ENCODE assay signal across 16 mouse cellular contexts in the genomic region with DNA sequence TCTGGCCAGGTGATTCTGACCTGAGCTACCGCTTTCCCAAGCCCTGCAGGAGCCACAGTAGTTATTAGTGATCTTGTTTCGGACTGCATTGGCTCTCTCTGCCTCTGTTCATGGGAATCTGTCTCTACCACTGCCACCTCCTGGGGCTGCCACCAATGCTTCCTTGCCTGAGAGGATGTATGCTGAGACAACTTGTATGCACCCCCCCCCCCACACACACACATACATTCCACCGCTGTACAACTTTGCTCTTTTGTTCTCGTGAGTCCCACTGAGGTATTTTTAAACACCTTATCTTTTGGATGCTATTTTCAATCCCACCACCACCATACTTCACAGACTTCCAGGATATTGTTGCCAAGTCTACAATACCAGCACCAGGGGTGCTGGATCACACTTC.
"Had no signal": no experiment of that assay in that cellular context is flagged by ENCODE, and none has a peak within 500 bp of the region (broad histone marks: within the 10 kb centered on the region; RNA-seq: fewer than 3 reads in every experiment).

No protein-coding gene starts in this region.

- H3K9me3 ChIP-seq: lung, embryonic 15.5 days; megakaryocyte, embryonic 14.5 days; midbrain, embryonic 13.5 days; midbrain, embryonic 15.5 days; neural tube, embryonic 12.5 days; stomach, embryonic 15.5 days had no signal

- H3K36me3 ChIP-seq: lung, embryonic 15.5 days; midbrain, embryonic 13.5 days; midbrain, embryonic 15.5 days; neural tube, embryonic 12.5 days; stomach, embryonic 15.5 days had no signal

- H3K4me2 ChIP-seq: lung, embryonic 15.5 days; midbrain, embryonic 11.5 days; midbrain, embryonic 13.5 days; midbrain, embryonic 15.5 days; neural tube, embryonic 12.5 days; stomach, embryonic 15.5 days had no signal

- ATAC-seq: lung, postnatal 0 days; midbrain, embryonic 13.5 days; midbrain, embryonic 15.5 days had no signal

- H3K4me1 ChIP-seq: lung, embryonic 15.5 days; megakaryocyte, embryonic 14.5 days; midbrain, embryonic 13.5 days; midbrain, embryonic 15.5 days; neural tube, embryonic 12.5 days; stomach, embryonic 15.5 days had no signal

- H3K4me3 ChIP-seq: lung, embryonic 15.5 days; megakaryocyte, embryonic 14.5 days; midbrain, embryonic 13.5 days; midbrain, embryonic 15.5 days; neural tube, embryonic 12.5 days; stomach, embryonic 15.5 days had no signal

- H3K9ac ChIP-seq: lung, embryonic 15.5 days; midbrain, embryonic 13.5 days; midbrain, embryonic 15.5 days; neural tube, embryonic 12.5 days; stomach, embryonic 15.5 days had no signal

- H3K27ac ChIP-seq: lung, embryonic 15.5 days; macrophage; midbrain, embryonic 13.5 days; midbrain, embryonic 15.5 days; neural tube, embryonic 12.5 days; stomach, embryonic 15.5 days; stomach, postnatal 0 days had no signal

- H3K27me3 ChIP-seq: lung, embryonic 15.5 days; megakaryocyte, embryonic 14.5 days; midbrain, embryonic 13.5 days; midbrain, embryonic 15.5 days; neural tube, embryonic 12.5 days; stomach, embryonic 15.5 days had no signal

- DNase-seq: lung, postnatal 14 days; lung, postnatal 36 days; right cerebral cortex, postnatal 14 days; thymus, adult 2 months; thymus, postnatal 25 days; thymus, postnatal 4 days had no signal
